Mouse (Mus musculus) v-Abl transformed pro-B cells (cell line): ENCODE measurements around the gene Kdm2a.

Experiments
- in situ Hi-C, 2 experiments: fragments of 400-800 bp; cut with MboI; formaldehyde crosslinking; loops; one replicate each; pipeline ENCODE4 v1.15.1; 2025; ENCODE audit not compliant: unreplicated experiment in 2 of 2

Gene Kdm2a

GRCm38 (mm10) chr19:4338162-4338561 is 59.9 kb downstream of the Kdm2a start:
- in situ Hi-C loops: no loop called here

GRCm38 (mm10) chr19:4333791-4334190 is 64.3 kb downstream of the Kdm2a start:
- in situ Hi-C loops: loop anchor here in 1 of 2 experiments (5.0 kb wide), 1 partner anchor 84 kb away; no protein-coding TSS in a partner anchor

- in situ Hi-C loops: loop anchor here in 1 of 2 experiments (5.0 kb wide), 1 partner anchor 84 kb away; no protein-coding TSS in a partner anchor
Measured at GRCm38 (mm10) chr19:4333100-4333775, 64.8 kb downstream of the Kdm2a start.

GRCm38 (mm10) chr19:4332653-4333052 is 65.4 kb downstream of the Kdm2a start:
- in situ Hi-C loops: loop anchor here in 1 of 2 experiments (5.0 kb wide), 1 partner anchor 85 kb away; no protein-coding TSS in a partner anchor

- in situ Hi-C loops: loop anchor here in 1 of 2 experiments (5.0 kb wide), 1 partner anchor 86 kb away; no protein-coding TSS in a partner anchor
Measured at GRCm38 (mm10) chr19:4331273-4331672, 66.8 kb downstream of the Kdm2a start.

- in situ Hi-C loops: loop anchor here in 1 of 2 experiments (5.0 kb wide), 1 partner anchor 87 kb away; no protein-coding TSS in a partner anchor
Measured at GRCm38 (mm10) chr19:4330603-4331002, 67.5 kb downstream of the Kdm2a start.

GRCm38 (mm10) chr19:4328737-4329304 is 69.3 kb downstream of the Kdm2a start:
- in situ Hi-C loops: no loop called here

GRCm38 (mm10) chr19:4326881-4327280 is 71.2 kb downstream of the Kdm2a start:
- in situ Hi-C loops: no loop called here

- in situ Hi-C loops: no loop called here
Measured at GRCm38 (mm10) chr19:4326106-4326505, 72.0 kb downstream of the Kdm2a start.

- in situ Hi-C loops: no loop called here
Measured at GRCm38 (mm10) chr19:4322134-4322533, 76.0 kb downstream of the Kdm2a start.

GRCm38 (mm10) chr19:4321622-4322021 is 76.5 kb downstream of the Kdm2a start:
- in situ Hi-C loops: no loop called here

GRCm38 (mm10) chr19:4319272-4319671 is 78.8 kb downstream of the Kdm2a start:
- in situ Hi-C loops: no loop called here

- in situ Hi-C loops: no loop called here
Measured at GRCm38 (mm10) chr19:4317181-4317580, 80.9 kb downstream of the Kdm2a start.

- in situ Hi-C loops: no loop called here
Measured at GRCm38 (mm10) chr19:4315223-4315944, 82.7 kb downstream of the Kdm2a start.

- in situ Hi-C loops: loop anchor here (5.0 kb wide), 3 partner anchors 42 to 102 kb away; partner anchors contain the start of gene Ssh3 (in 1 of the 2)
Measured at GRCm38 (mm10) chr19:4309776-4310185, 88.3 kb downstream of the Kdm2a start.

GRCm38 (mm10) chr19:4309302-4309701 is 88.8 kb downstream of the Kdm2a start:
- in situ Hi-C loops: no loop called here

- in situ Hi-C loops: no loop called here
Measured at GRCm38 (mm10) chr19:4306190-4306577, 91.9 kb downstream of the Kdm2a start, which contains the start of gene Grk2. Gene Grk2, minus strand, starts transcription at chr19:4306222.

- in situ Hi-C loops: no loop called here
Measured at GRCm38 (mm10) chr19:4305491-4306189, 92.4 kb downstream of the Kdm2a start.

GRCm38 (mm10) chr19:4304871-4305321 is 93.2 kb downstream of the Kdm2a start:
- in situ Hi-C loops: no loop called here

GRCm38 (mm10) chr19:4304251-4304821 is 93.7 kb downstream of the Kdm2a start:
- in situ Hi-C loops: no loop called here
